19 mouse cellular contexts compared by ENCODE assay signal in the genomic region with DNA sequence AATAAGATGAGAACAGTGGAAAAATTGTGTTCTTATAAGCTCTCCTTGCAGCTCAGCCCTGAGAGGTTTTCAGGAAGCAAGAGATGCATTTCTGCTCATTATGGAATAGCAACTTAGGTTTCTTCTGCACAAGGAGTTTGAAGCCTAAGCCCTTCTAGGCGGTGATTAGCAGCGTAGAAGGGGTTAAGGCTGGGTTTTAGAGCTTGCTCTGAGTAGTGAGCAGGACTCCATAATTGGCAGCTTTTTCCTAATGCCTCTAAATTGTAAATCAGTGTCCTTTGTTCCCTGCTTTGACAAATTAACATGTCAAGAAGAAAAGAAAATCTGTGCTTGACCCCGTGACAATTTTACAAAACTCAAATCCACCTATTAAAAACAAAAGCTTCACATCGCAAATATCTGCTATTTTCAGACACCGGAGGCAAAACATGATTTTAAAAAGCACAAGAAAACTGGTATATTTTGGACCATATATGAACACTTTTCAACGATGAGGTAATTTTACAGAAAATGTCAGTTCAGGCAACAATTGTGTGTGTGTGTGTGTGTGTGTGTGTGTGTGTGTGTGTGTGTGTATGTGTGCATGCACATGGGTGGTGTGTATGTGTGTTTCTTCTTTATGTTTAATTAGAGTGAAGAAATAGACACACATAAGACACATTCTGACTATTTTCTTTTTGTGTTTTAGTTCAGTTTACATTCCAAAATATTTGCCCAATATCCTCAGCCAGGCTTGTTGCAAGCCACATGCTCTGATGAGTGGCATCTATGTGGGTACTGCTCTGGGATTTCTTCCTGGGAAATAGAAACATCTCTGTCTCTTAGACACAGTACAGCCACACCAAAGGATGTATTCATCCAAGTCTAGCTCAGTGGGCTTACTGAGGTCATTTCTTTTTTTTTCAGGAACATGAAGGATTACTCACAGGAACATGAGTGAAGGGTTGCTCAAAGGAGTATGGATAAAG.
DNase-seq lines count a peak whose midpoint lies in the region; ATAC-seq lines count a peak whose summit lies in the region.
"Had no signal": no experiment of that assay in that cellular context is flagged by ENCODE, and none has a peak within 500 bp of the region (broad histone marks: within the 10 kb centered on the region; RNA-seq: fewer than 3 reads in every experiment).

No protein-coding gene starts in this region.

- DNase-seq in embryonic facial prominence, embryonic 14.5 days (ENCODE audit: low spot score): peak; percentile 66
- no peak for DNase-seq in embryonic facial prominence, embryonic 10.5 days (ENCODE audit: low spot score)
- DNase-seq in midbrain, embryonic 11.5 days (ENCODE audit: low spot score, missing footprints): peak; percentile 69
- DNase-seq in retina, postnatal 1 day: peak; percentile 89
- DNase-seq in urinary bladder, adult 18-20 months (ENCODE audit: low spot score in 2 of 2): no peak
- DNase-seq in kidney, adult 11 months: no peak
- DNase-seq in right cerebral cortex, postnatal 10 days (ENCODE audit: low spot score in 2 of 2): no peak
- DNase-seq: adrenal gland, postnatal 14 days; cerebellum, adult 2 months; gastrocnemius, postnatal 14 days; heart, adult 2 months; liver, embryonic 13.5 days; thymus, postnatal 4 days had no signal

- H3K4me3 ChIP-seq in embryonic facial prominence, embryonic 14.5 days (ENCODE audit: low read depth, low read length): no peak overlapping the region
- no peak overlapping the region for H3K4me3 ChIP-seq in embryonic facial prominence, embryonic 10.5 days
- H3K4me3 ChIP-seq in forebrain, embryonic 16.5 days (replicated peaks; ENCODE audit: low read length): no peak overlapping the region
- H3K4me3 ChIP-seq in midbrain, embryonic 11.5 days (ENCODE audit: low read depth, low read length): no peak overlapping the region
- H3K4me3 ChIP-seq: heart, adult 2 months; left cerebral cortex, adult 2 months; limb, embryonic 12.5 days; liver, embryonic 13.5 days; lung, embryonic 15.5 days had no signal

- H3K4me2 ChIP-seq in embryonic facial prominence, embryonic 14.5 days (ENCODE audit: low read depth, low read length): no peak overlapping the region
- no peak overlapping the region; the same call in 1 of the 2 replicates for H3K4me2 ChIP-seq in forebrain, embryonic 16.5 days (ENCODE audit: low read length)
- no peak overlapping the region for H3K4me2 ChIP-seq in midbrain, embryonic 11.5 days
- H3K4me2 ChIP-seq: limb, embryonic 12.5 days; liver, embryonic 13.5 days; lung, embryonic 15.5 days had no signal

- no peak overlapping the region for H3K27ac ChIP-seq in embryonic facial prominence, embryonic 14.5 days (replicated peaks; ENCODE audit: low read depth, low read length)
- H3K27ac ChIP-seq in embryonic facial prominence, embryonic 10.5 days (replicated peaks): no peak overlapping the region
- peak overlapping the region; percentile 55 for H3K27ac ChIP-seq in forebrain, embryonic 16.5 days (ENCODE audit: low read length)
- peak overlapping the region; percentile 30; the same call in 1 of the 2 replicates for H3K27ac ChIP-seq in midbrain, embryonic 11.5 days (ENCODE audit: low read depth, low read length)
- H3K27ac ChIP-seq: heart, adult 2 months; kidney, postnatal 0 days; left cerebral cortex, adult 2 months; limb, embryonic 12.5 days; liver, embryonic 13.5 days; lung, embryonic 15.5 days; macrophage had no signal

- H3K27me3 ChIP-seq in embryonic facial prominence, embryonic 14.5 days (replicated peaks; ENCODE audit: control insufficient read depth, insufficient read depth, low read length): no peaks in the 10 kb centered on the region
- no peaks in the 10 kb centered on the region for H3K27me3 ChIP-seq in embryonic facial prominence, embryonic 10.5 days (replicated peaks; ENCODE audit: low read depth, poor library complexity, severe bottlenecking)
- no peaks in the 10 kb centered on the region for H3K27me3 ChIP-seq in forebrain, embryonic 16.5 days (replicated peaks; ENCODE audit: control insufficient read depth, insufficient read depth, low read length)
- no peaks in the 10 kb centered on the region for H3K27me3 ChIP-seq in midbrain, embryonic 11.5 days (ENCODE audit: control insufficient read depth, insufficient read depth, low read length)
- H3K27me3 ChIP-seq: limb, embryonic 12.5 days; liver, embryonic 13.5 days; lung, embryonic 15.5 days had no signal

- no peaks in the 10 kb centered on the region for H3K9me3 ChIP-seq in embryonic facial prominence, embryonic 14.5 days (ENCODE audit: control insufficient read depth, low read length)
- H3K9me3 ChIP-seq in embryonic facial prominence, embryonic 10.5 days: no peaks in the 10 kb centered on the region
- no peaks in the 10 kb centered on the region for H3K9me3 ChIP-seq in forebrain, embryonic 16.5 days (ENCODE audit: control insufficient read depth, low read length)
- no peaks in the 10 kb centered on the region for H3K9me3 ChIP-seq in midbrain, embryonic 11.5 days (ENCODE audit: control insufficient read depth, low read length)
- H3K9me3 ChIP-seq: limb, embryonic 12.5 days; lung, embryonic 15.5 days had no signal

- WGBS in embryonic facial prominence, embryonic 14.5 days: 55% methylated on average over 6 of the region's 6 CpGs
- WGBS in embryonic facial prominence, embryonic 10.5 days: 53% methylated on average over 6 of the region's 6 CpGs
- WGBS in forebrain, embryonic 16.5 days: 3% methylated on average over 6 of the region's 6 CpGs
- 50% methylated on average over 6 of the region's 6 CpGs for WGBS in midbrain, embryonic 11.5 days

- no peak overlapping the region for H3K9ac ChIP-seq in embryonic facial prominence, embryonic 14.5 days (ENCODE audit: low read depth, low read length)
- no peak overlapping the region; the same call in 1 of the 2 replicates for H3K9ac ChIP-seq in forebrain, embryonic 16.5 days (replicated peaks; ENCODE audit: low read depth, low read length)
- H3K9ac ChIP-seq in midbrain, embryonic 11.5 days (ENCODE audit: low read length): no peak overlapping the region
- H3K9ac ChIP-seq: limb, embryonic 12.5 days; liver, embryonic 13.5 days; lung, embryonic 15.5 days had no signal

- ATAC-seq in embryonic facial prominence, embryonic 14.5 days (ENCODE audit: low read depth): no peak; the same call in 1 of the 2 replicates
- peak; percentile 90 for ATAC-seq in forebrain, embryonic 16.5 days
- no peak for ATAC-seq in midbrain, embryonic 11.5 days (ENCODE audit: low FRiP score)

- H3K36me3 ChIP-seq in embryonic facial prominence, embryonic 14.5 days (ENCODE audit: control insufficient read depth, insufficient read depth, low read length): no peaks in the 10 kb centered on the region
- H3K36me3 ChIP-seq in embryonic facial prominence, embryonic 10.5 days (replicated peaks): no peaks in the 10 kb centered on the region
- no peaks in the 10 kb centered on the region for H3K36me3 ChIP-seq in forebrain, embryonic 16.5 days (ENCODE audit: control insufficient read depth, insufficient read depth)
- H3K36me3 ChIP-seq in midbrain, embryonic 11.5 days (ENCODE audit: control insufficient read depth, insufficient read depth, low read length): no peaks in the 10 kb centered on the region
- H3K36me3 ChIP-seq: limb, embryonic 12.5 days; liver, embryonic 13.5 days; lung, embryonic 15.5 days had no signal

- no peaks in the 10 kb centered on the region for H3K4me1 ChIP-seq in embryonic facial prominence, embryonic 14.5 days (ENCODE audit: control insufficient read depth, insufficient read depth, low read length)
- peaks cover 9% of the 10 kb centered on the region; the same call in 1 of the 2 replicates for H3K4me1 ChIP-seq in embryonic facial prominence, embryonic 10.5 days
- H3K4me1 ChIP-seq in forebrain, embryonic 16.5 days (replicated peaks; ENCODE audit: control insufficient read depth, insufficient read depth, low read length): peaks cover 12% of the 10 kb centered on the region
- peaks cover 9% of the 10 kb centered on the region for H3K4me1 ChIP-seq in midbrain, embryonic 11.5 days (ENCODE audit: control insufficient read depth, insufficient read depth, low read length)
- H3K4me1 ChIP-seq: limb, embryonic 12.5 days; liver, embryonic 13.5 days; lung, embryonic 15.5 days had no signal

Comparison
In these comparisons a context has a peak if more than half of its experiments do, and no peak if none do; other contexts are left out.
1. DNase-seq: peak in embryonic facial prominence, embryonic 14.5 days (single experiment), midbrain, embryonic 11.5 days (single experiment) and retina, postnatal 1 day (single experiment); none in embryonic facial prominence, embryonic 10.5 days (single experiment), urinary bladder, adult 18-20 months (0 of 2), kidney, adult 11 months (single experiment) and right cerebral cortex, postnatal 10 days (0 of 2).
2. H3K27ac ChIP-seq: peak in forebrain, embryonic 16.5 days (single experiment) and midbrain, embryonic 11.5 days (single experiment); none in embryonic facial prominence, embryonic 14.5 days (single experiment) and embryonic facial prominence, embryonic 10.5 days (single experiment).